Mouse (Mus musculus) hindbrain, postnatal 0 days (tissue): ENCODE measurements around the gene Rps6kl1. TPM values are rescaled to one million over a fixed set of nuclear protein-coding genes. Genes with fewer than 3 reads are reported as not detected.

Experiments used
- ATAC-seq: fragments of 200-750 bp; cut with Nextera tagmentation; 2 replicates; pipeline ENCODE4 v1.8.0; 2017; ENCODE audit warnings: mild to moderate bottlenecking, moderate TSS enrichment, moderate library complexity
- DNase-seq: peaks from one replicate; pipeline ENCODE4 v3.0.0-alpha.2; 2015; ENCODE audit warnings: low spot score
- H3K27ac ChIP-seq: fragments of 300-500 bp; sonication (generic); 2 replicates; pipeline ENCODE4 v1.5.1; 2014; ENCODE audit warnings: mild to moderate bottlenecking
- H3K27me3 ChIP-seq: fragments of 300-500 bp; sonication (generic); 2 replicates; pipeline ENCODE4 v1.6.1; 2014; ENCODE audit warnings: low read length, mixed read lengths; ENCODE audit not compliant: insufficient read depth
- H3K36me3 ChIP-seq: fragments of 300-500 bp; sonication (generic); 2 replicates; pipeline ENCODE4 v1.6.1; 2014; ENCODE audit warnings: low read length, mixed read lengths; ENCODE audit not compliant: insufficient read depth
- H3K4me1 ChIP-seq: fragments of 300-500 bp; sonication (generic); 2 replicates; pipeline ENCODE4 v1.6.1; 2014; ENCODE audit warnings: antibody characterized with exemption, low read length, mixed read lengths; ENCODE audit not compliant: insufficient read depth
- H3K4me2 ChIP-seq: fragments of 300-500 bp; sonication (generic); 2 replicates; pipeline ENCODE4 v1.6.1; 2014; ENCODE audit warnings: low read depth, mild to moderate bottlenecking, low read length, moderate library complexity, mixed read lengths
- H3K4me3 ChIP-seq: fragments of 300-500 bp; sonication (generic); 2 replicates; pipeline ENCODE4 v1.5.1; 2014; ENCODE audit warnings: low read length
- H3K9ac ChIP-seq: fragments of 300-500 bp; sonication (generic); replicated peaks from 2 replicates; pipeline ENCODE4 v1.6.1; 2014; ENCODE audit warnings: mild to moderate bottlenecking, low read length, moderate library complexity, mixed read lengths
- H3K9me3 ChIP-seq: fragments of 300-500 bp; sonication (generic); 2 replicates; pipeline ENCODE4 v1.6.1; 2016; ENCODE audit warnings: low read length, mixed read lengths
- CTCF ChIP-seq: IDR thresholded peaks from 2 replicates; pipeline ENCODE4 v1.5.1; 2016; ENCODE audit warnings: antibody characterized with exemption, control low read depth, low read depth
- WGBS: fragments of 180-500 bp; shearing (Covaris S2); extraction: QIAGEN DNeasy Blood & Tissue Kit; methylation state at CpG from one replicate; pipeline ENCODE4 v1.1.7; 2014; 5-methylcytosine and 5-hydroxymethylcytosine counted together
- polyA plus RNA-seq: library from polyadenylated mRNA; unstranded; fragments of >200 nt; fragmentation: Nextera tagmentation; extraction: Ambion mirVana; gene quantifications from 2 replicates; pipeline ENCODE4 v1.2.1, GENCODE M21; 2015
- total RNA-seq: library from RNA; depleted of rRNA; stranded (reverse); fragments of >200 nt; gene quantifications from 2 replicates; pipeline ENCODE4 v1.2.3, GENCODE M21; 2014; rRNA removed

Rps6kl1 gene
- total and polyA plus RNA-seq, 2 experiments from 2014 or later = 30.8 to 42.0 TPM

GRCm38 (mm10) chr12:85095859-85096258, 55.2 kb downstream of the Rps6kl1 start:
- Histone ChIP-seq H3K9ac (no peak overlapping the region), H3K4me2 (no peak overlapping the region), H3K4me1 (no peaks in the 10 kb centered on the region), H3K36me3 (no peaks in the 10 kb centered on the region), H3K4me3 (no peak overlapping the region), H3K27ac (no peak overlapping the region), H3K27me3 (no peaks in the 10 kb centered on the region), H3K9me3 (no peaks in the 10 kb centered on the region)
- 71% methylated on average over 7 of the region's 7 CpGs for WGBS
- DNase-seq = no peak
- no peak for TF ChIP-seq CTCF
- no peak for ATAC-seq

DNA sequence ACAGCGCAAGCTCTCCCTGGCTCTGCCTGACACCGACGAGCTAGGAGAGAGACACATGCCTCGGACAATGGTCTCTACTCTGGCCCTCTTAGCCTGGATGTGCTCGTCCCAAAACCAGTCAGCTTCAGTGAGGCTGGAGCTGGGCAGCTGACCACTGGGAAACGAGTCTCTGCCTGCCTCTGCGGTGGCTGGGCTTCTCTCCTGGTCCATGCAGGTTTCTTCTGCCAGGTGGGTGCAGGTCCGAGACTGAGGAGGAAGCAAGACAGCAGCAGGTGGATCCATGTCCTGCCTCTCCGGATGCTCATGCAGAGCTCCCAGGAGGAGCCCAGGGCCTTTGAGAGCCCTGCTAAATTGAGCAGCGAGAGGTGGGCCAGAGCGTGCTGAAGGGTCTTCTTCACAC, 55.9 kb downstream of the Rps6kl1 start:
- H3K4me3 ChIP-seq = no peak overlapping the region
- no peak for DNase-seq
- H3K27me3 ChIP-seq = no peaks in the 10 kb centered on the region
- no peaks in the 10 kb centered on the region for H3K9me3 ChIP-seq
- no peak for TF ChIP-seq CTCF
- H3K4me2 ChIP-seq = no peak overlapping the region
- ATAC-seq = peak; percentile 19; the same call in 1 of the 2 replicates
- WGBS = 79% methylated on average over 11 of the region's 11 CpGs
- H3K27ac ChIP-seq = no peak overlapping the region
- no peaks in the 10 kb centered on the region for H3K36me3 ChIP-seq
- H3K9ac ChIP-seq = 0 out of 2 replicates have a peak overlapping the region, but pooled peaks have one; percentile 13
- H3K4me1 ChIP-seq = no peaks in the 10 kb centered on the region

DNA sequence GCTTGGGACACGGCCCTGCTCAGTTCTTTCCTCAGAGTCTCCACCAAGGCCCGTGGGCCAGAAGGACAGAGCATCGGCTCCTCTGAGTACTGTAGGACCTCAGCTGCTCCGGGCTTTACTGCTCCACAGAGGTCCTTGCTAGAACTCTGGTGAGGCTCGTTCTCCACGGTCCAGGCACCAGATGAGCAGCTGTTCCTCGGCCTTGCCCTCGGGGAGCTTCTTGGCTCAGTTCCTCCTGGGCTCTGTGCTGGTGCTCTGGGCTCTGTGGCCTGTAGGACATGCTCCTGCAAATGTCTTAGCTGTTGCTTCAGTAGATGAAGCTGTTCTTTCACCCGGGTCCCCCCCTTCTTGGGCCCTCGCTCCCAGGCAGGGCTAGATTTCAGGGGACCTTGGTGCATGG, 56.4 kb downstream of the Rps6kl1 start:
- DNase-seq = peak; percentile 12
- Histone ChIP-seq H3K36me3 (no peaks in the 10 kb centered on the region), H3K9ac (0 out of 2 replicates have a peak overlapping the region, but pooled peaks have one; percentile 13), H3K9me3 (no peaks in the 10 kb centered on the region), H3K4me3 (no peak overlapping the region), H3K27me3 (no peaks in the 10 kb centered on the region), H3K4me2 (no peak overlapping the region), H3K27ac (no peak overlapping the region; the same call in 1 of the 2 replicates), H3K4me1 (no peaks in the 10 kb centered on the region)
- peak; percentile 39; the same call in 1 of the 2 replicates for ATAC-seq
- no peak for TF ChIP-seq CTCF
- 61% methylated on average over 10 of the region's 10 CpGs for WGBS

DNA sequence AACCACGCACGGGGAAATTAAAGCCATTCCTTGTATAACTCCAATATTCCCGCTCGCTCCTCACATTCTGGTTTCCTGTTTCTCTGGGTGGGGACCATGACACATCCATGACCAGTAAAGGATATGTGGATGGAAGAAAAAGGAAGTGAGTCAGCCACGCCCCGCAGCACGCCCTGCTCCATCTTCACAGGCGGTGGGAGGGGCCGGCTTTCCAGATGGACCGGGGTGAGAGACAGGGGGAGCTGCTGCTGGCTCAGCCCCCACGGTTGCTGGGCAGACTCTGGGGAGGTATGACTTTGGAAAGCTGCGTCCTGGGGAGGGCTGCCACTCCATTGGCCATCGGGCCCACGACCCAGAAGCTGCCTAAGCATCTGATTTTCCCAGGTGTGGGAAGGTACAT, 57.1 kb downstream of the Rps6kl1 start:
- H3K9ac ChIP-seq = no peak overlapping the region
- no peaks in the 10 kb centered on the region for H3K27me3 ChIP-seq
- no peaks in the 10 kb centered on the region for H3K9me3 ChIP-seq
- no peaks in the 10 kb centered on the region for H3K4me1 ChIP-seq
- H3K4me3 ChIP-seq = no peak overlapping the region
- H3K4me2 ChIP-seq = no peak overlapping the region
- WGBS = 36% methylated on average over 14 of the region's 14 CpGs
- H3K27ac ChIP-seq = no peak overlapping the region
- no peak for TF ChIP-seq CTCF
- no peaks in the 10 kb centered on the region for H3K36me3 ChIP-seq
- DNase-seq = no peak
- peak; percentile 24; the same call in 1 of the 2 replicates for ATAC-seq

- H3K9ac ChIP-seq = no peak overlapping the region
- no peak for ATAC-seq
- peak; percentile 69 for TF ChIP-seq CTCF
- H3K4me3 ChIP-seq = no peak overlapping the region
- H3K36me3 ChIP-seq = peaks cover 8% of the 10 kb centered on the region; the same call in 1 of the 2 replicates
- no peak overlapping the region for H3K4me2 ChIP-seq
- WGBS = 10% methylated on average over 3 of the region's 3 CpGs
- no peak overlapping the region for H3K27ac ChIP-seq
- DNase-seq = peak; percentile 86
- no peaks in the 10 kb centered on the region for H3K4me1 ChIP-seq
- H3K27me3 ChIP-seq = no peaks in the 10 kb centered on the region
- H3K9me3 ChIP-seq = no peaks in the 10 kb centered on the region
Observed at GRCm38 (mm10) chr12:85092214-85092613, 58.9 kb downstream of the Rps6kl1 start.

GRCm38 (mm10) chr12:85091190-85091589, 59.9 kb downstream of the Rps6kl1 start:
- no peak for ATAC-seq
- 93% methylated on average over 3 of the region's 3 CpGs for WGBS
- no peak for TF ChIP-seq CTCF
- Histone ChIP-seq H3K9me3 (no peaks in the 10 kb centered on the region), H3K4me3 (no peak overlapping the region), H3K27ac (no peak overlapping the region), H3K36me3 (peaks cover 11% of the 10 kb centered on the region; the same call in 1 of the 2 replicates), H3K4me2 (no peak overlapping the region), H3K4me1 (no peaks in the 10 kb centered on the region), H3K9ac (no peak overlapping the region), H3K27me3 (no peaks in the 10 kb centered on the region)
- no peak for DNase-seq

GRCm38 (mm10) chr12:85087845-85088244, 63.2 kb downstream of the Rps6kl1 start:
- no peak for DNase-seq
- no peak for ATAC-seq
- Histone ChIP-seq H3K4me3 (no peak overlapping the region), H3K9me3 (no peaks in the 10 kb centered on the region), H3K36me3 (peaks cover 11% of the 10 kb centered on the region; the same call in 1 of the 2 replicates), H3K27ac (no peak overlapping the region), H3K4me2 (no peak overlapping the region), H3K4me1 (no peaks in the 10 kb centered on the region), H3K27me3 (no peaks in the 10 kb centered on the region), H3K9ac (no peak overlapping the region)
- WGBS = 89% methylated on average over 12 of the region's 12 CpGs
- TF ChIP-seq CTCF = no peak

Other genes starting within 250 kb of the Rps6kl1 start
- 24.9 and 31.3 TPM in 2 replicates for gene Fcf1, start 180.4 kb downstream of the Rps6kl1 start, total RNA-seq
- 69.7 and 78.5 TPM in 2 replicates for gene Fcf1, start 180.4 kb downstream of the Rps6kl1 start, polyA plus RNA-seq
- 83.7 and 86.6 TPM in 2 replicates for gene Arel1, start 180.4 kb downstream of the Rps6kl1 start, total RNA-seq
- gene Arel1, start 180.4 kb downstream of the Rps6kl1 start, polyA plus RNA-seq = 27.5 and 27.6 TPM in 2 replicates
- gene Ylpm1, start 154.9 kb downstream of the Rps6kl1 start, total RNA-seq = 30.5 and 35.8 TPM in 2 replicates
- 23.5 and 24.4 TPM in 2 replicates for gene Ylpm1, start 154.9 kb downstream of the Rps6kl1 start, polyA plus RNA-seq
- 0.68 and 0.79 TPM in 2 replicates for gene Prox2, start 40.5 kb downstream of the Rps6kl1 start, total RNA-seq
- gene Prox2, start 40.5 kb downstream of the Rps6kl1 start, polyA plus RNA-seq = 1.4 and 2.0 TPM in 2 replicates
- gene Dlst, start 40.4 kb downstream of the Rps6kl1 start, total RNA-seq = 104 and 115 TPM in 2 replicates
- gene Dlst, start 40.4 kb downstream of the Rps6kl1 start, polyA plus RNA-seq = 104 and 108 TPM in 2 replicates
- gene Pgf, start 26.5 kb upstream of the Rps6kl1 start, total RNA-seq = 2.9 and 5.0 TPM in 2 replicates
- gene Pgf, start 26.5 kb upstream of the Rps6kl1 start, polyA plus RNA-seq = 10.0 TPM in 2 replicates
- gene Eif2b2, start 68.2 kb upstream of the Rps6kl1 start, total RNA-seq = 38.9 and 91.0 TPM in 2 replicates
- 86.6 and 87.9 TPM in 2 replicates for gene Eif2b2, start 68.2 kb upstream of the Rps6kl1 start, polyA plus RNA-seq
- 5.5 and 9.9 TPM in 2 replicates for gene Mlh3, start 119.3 kb upstream of the Rps6kl1 start, total RNA-seq
- gene Mlh3, start 119.3 kb upstream of the Rps6kl1 start, polyA plus RNA-seq = 4.9 and 5.1 TPM in 2 replicates
- gene Acyp1, start 137.2 kb upstream of the Rps6kl1 start, total RNA-seq = 17.9 and 18.2 TPM in 2 replicates
- 50.9 and 55.8 TPM in 2 replicates for gene Acyp1, start 137.2 kb upstream of the Rps6kl1 start, polyA plus RNA-seq
- 1.1 and 1.3 TPM in 2 replicates for gene Zc2hc1c, start 137.3 kb upstream of the Rps6kl1 start, total RNA-seq
- 1.4 and 1.5 TPM in 2 replicates for gene Zc2hc1c, start 137.3 kb upstream of the Rps6kl1 start, polyA plus RNA-seq
- gene Nek9, start 188.1 kb upstream of the Rps6kl1 start, total RNA-seq = 20.5 and 21.5 TPM in 2 replicates
- gene Nek9, start 188.1 kb upstream of the Rps6kl1 start, polyA plus RNA-seq = 8.9 and 10.5 TPM in 2 replicates
- 55.0 and 59.3 TPM in 2 replicates for gene Tmed10, start 223.6 kb upstream of the Rps6kl1 start, total RNA-seq
- gene Tmed10, start 223.6 kb upstream of the Rps6kl1 start, polyA plus RNA-seq = 222 and 224 TPM in 2 replicates